Mouse (Mus musculus) cerebellum, adult 9-11 months (tissue): Measurements from ENCODE around the gene Fgfr2.
"Not testable (repeated sequence)": the region's sequence is repeated elsewhere in the genome, so short reads cannot be mapped to it uniquely, and the experiment has no call there.

Source experiments
- DNase-seq: peaks from one replicate; pipeline ENCODE4 v3.0.0; 2022

Gene Fgfr2

GRCm38 (mm10) chr7:131432244-131432643 is 1690.9 kb downstream of the Fgfr2 start:
- peak; percentile 7 for DNase-seq

GRCm38 (mm10) chr7:131427331-131427730 is 1695.8 kb downstream of the Fgfr2 start:
- DNase-seq, result no peak

DNA sequence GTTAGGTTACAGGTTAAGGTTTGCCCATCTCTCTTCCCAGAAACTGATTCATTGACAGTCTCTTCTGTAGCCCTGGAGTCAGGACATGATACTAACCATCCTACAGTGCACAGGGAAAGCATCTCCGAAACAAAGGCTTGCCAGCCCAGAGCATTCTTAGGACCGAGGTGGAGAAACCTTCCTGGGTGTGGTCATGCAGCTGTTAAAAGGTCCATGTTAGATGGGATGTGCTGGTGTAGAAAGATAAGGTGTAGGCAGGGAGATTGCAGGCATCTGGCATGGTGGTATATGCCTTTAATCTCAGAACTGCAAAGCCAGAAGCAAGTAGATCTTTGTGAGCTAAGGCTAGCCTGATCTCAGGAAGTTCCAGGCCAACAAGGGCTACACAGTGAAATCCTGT is 1698.2 kb downstream of the Fgfr2 start:
- DNase-seq, result no peak

GRCm38 (mm10) chr7:131417605-131418004 is 1705.5 kb downstream of the Fgfr2 start:
- DNase-seq, result no peak

- not testable (repeated sequence) for DNase-seq
Measured at GRCm38 (mm10) chr7:131416742-131417141, 1706.4 kb downstream of the Fgfr2 start.

GRCm38 (mm10) chr7:131411941-131412270 is 1711.2 kb downstream of the Fgfr2 start:
- no peak for DNase-seq

GRCm38 (mm10) chr7:131411221-131411940 is 1711.8 kb downstream of the Fgfr2 start:
- peak; percentile 41 for DNase-seq

DNA sequence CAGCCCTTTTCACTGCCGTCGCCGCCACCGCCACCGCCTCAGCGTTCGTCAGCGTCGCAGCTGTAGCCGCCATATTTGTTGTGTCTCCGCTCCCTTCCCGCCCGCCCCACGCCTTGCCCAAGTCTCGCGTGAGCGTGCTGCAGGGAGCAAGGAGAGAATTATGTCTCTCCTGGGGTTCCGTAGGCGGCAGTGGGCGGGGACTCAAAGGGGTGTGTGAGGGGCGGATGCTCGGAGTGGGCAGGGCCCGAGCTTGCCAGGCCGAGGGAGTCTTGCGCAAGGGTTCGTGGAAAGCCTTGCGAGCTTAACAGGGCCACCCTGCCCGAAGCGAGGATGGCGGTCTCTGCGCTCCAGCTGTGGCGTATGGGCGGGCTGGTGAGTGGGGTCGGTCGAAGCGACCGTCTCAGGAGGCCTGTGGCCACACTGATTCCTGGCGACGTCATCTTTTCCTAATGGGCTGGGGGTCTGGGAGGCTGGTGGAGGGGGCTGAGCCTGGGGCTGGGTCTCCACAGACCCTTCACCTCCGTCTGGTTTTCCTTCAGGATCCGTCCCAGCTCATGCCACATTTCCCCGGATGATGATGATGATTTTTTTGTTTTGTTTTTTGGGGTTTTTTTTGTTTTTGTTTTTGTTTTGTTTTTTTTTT is 1712.6 kb downstream of the Fgfr2 start, which contains the start of the genes Ikzf5 and Acadsb:
TSS of gene Ikzf5 (minus strand) at position 106 of the 643 bp plus-strand sequence.
TSS of gene Acadsb (plus strand) at position 186 of the 643 bp plus-strand sequence.
- peak; percentile 98 for DNase-seq

GRCm38 (mm10) chr7:131409988-131410385 is 1713.2 kb downstream of the Fgfr2 start:
- DNase-seq, result no peak

DNA sequence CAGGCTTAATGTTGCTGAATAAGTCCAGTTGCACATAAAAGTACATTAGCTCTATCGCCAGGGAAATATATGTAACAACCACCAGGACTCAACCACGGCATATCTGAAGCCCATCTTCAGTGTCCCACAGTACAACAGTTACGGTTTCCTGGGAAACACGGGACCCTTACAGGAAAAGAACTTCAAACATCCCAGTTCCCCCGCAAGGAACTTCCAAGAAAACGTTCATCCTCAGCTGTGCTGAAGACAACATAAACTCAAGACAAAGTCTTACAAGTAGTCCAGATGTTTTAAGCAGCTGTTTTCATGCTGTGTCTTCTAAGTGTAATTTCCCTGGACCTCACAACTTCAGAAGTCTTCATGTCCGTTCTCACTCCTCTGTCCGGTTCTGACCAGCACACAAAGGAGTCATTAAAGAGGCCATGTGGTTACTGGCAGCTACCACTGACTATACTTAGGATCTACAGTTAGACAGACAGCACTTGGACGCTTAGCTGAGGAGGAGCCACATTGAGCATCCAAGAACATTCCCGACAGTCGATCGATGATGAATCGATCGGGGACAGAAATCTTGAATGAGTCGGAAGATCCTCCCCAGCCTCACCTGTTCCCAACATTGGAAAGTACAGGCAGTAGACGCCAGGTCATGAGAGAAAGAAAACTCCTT is 1713.7 kb downstream of the Fgfr2 start:
- no peak for DNase-seq

GRCm38 (mm10) chr7:131391761-131392160 is 1731.4 kb downstream of the Fgfr2 start:
- DNase-seq, result not testable (repeated sequence)

GRCm38 (mm10) chr7:131371880-131372651 is 1751.1 kb downstream of the Fgfr2 start:
- DNase-seq, result peak; percentile 23

DNA sequence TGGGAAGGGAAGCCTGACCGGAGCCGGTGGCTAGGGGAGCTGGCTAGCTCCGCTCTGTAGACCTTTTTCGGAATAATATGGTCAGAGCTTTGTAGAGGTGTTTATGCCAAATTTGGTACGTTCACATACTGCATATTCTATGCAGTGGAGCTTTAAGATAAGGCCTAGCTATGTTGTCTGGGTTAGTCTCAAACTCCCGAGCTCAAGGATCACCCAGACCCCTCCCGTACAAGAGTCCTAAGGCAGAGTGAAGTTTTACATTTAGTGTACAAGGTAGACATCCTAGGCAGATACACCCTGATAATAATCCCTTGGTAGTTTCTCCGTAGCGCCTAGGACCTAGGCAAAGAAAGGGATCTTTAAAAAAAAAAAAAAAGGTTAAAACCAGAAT is 1751.7 kb downstream of the Fgfr2 start:
- no peak for DNase-seq

GRCm38 (mm10) chr7:131370648-131371469 is 1752.3 kb downstream of the Fgfr2 start, which contains the start of gene Pstk:
Gene Pstk, plus strand, starts transcription at chr7:131371141.
- peak; percentile 92 for DNase-seq

GRCm38 (mm10) chr7:131364131-131364530 is 1759.0 kb downstream of the Fgfr2 start:
- DNase-seq, result no peak

DNA sequence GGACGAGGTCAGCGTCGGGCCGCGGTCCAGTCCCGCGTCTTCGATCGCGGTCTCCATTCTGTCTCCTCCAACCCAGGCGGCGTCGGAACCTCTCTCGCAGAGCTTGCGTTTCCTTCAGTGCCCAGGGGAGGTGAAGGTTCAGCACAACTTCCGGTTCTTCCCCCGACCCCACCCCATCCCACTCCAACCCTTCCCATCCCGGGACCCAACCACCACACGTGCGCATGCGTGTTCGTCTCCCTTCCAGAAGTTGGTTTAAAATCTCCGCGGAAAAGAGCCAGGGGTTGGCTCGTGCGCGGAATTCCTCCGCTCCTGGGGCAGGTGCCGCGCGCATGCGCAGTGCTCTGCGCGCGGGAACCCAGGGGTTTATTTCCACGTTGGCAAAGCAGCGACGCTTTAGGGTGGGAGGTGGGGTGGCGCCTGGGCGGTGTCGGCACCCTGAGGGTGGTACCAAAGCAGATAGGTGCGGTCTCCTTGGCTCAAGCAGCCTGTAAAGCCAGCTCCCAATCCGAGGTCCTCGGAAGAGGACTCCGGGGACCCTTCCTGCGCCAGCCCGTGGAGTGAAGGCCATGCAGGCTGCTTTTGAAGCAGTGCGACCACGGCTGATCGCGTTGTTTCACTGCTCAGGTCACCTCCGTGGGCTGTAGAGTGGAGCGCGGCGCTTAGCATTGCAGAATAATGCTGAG is 1760.4 kb downstream of the Fgfr2 start, which contains the start of gene 2310057M21Rik:
TSS of gene 2310057M21Rik (minus strand) at position 145 of the 686 bp plus-strand sequence.
- peak; percentile 98 for DNase-seq

- DNase-seq, result no peak
Measured at GRCm38 (mm10) chr7:131362269-131362614, 1760.9 kb downstream of the Fgfr2 start.

DNA sequence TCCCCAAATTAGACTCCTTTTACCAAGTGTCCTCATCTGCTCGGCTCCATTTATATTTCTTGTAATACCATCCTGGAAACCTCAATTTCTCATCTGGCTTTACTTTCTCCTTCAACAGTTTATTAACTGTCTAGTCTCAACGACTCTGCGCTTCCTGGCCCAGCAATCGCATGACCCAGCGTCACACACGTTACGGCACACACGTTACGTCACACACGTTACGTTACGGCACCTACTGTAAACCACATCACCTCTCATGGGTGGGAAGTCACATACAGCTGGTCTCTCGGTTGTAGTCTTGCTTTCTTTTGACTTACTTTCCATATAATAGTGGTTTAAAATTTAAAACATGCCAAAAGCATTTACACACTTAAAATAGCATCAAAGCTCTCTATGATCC is 1767.0 kb downstream of the Fgfr2 start:
- DNase-seq, result no peak

- no peak for DNase-seq
Measured at GRCm38 (mm10) chr7:131345856-131346541, 1777.2 kb downstream of the Fgfr2 start.

- DNase-seq, result no peak
Measured at GRCm38 (mm10) chr7:131337502-131338068, 1785.6 kb downstream of the Fgfr2 start.
